Mouse (Mus musculus): Measurements from ENCODE around the gene Gpr19.

DNA sequence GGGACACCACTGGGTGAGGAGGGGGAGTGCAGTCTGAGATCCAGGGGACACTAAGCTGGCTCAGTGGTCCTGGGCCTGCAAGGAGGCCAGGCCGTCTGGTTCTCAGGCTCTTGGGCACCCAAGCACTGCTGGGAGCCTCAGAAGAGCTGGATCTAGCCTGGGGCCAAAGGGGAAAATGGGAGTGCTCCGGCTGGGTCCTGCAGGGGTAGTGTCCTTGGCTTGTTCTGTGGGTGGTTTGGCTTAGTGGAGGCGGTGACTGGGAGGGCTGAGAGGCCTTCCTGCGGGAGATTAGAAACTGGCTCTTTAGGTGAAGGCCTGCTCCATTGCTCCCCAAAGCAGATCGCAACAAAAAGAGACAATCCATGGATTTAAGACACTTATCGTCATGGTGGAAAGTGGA lies 52.1 kb downstream of the Gpr19 start:
- TF ChIP-seq MAFK (IDR thresholded peaks at IDR 0.05; ENCODE audit: insufficient read depth, low read depth, low read length) (no peak), ZC3H11A (IDR thresholded peaks at IDR 0.05; ENCODE audit: borderline replicate concordance, low read depth, low read length) (no peak), HCFC1 (IDR thresholded peaks at IDR 0.05; ENCODE audit: borderline replicate concordance, insufficient read depth, low read length) (no peak), ZNF384 (IDR thresholded peaks at IDR 0.05; ENCODE audit: low read depth, low read length) (no peak), CHD2 (IDR thresholded peaks at IDR 0.05; ENCODE audit: low read depth, low read length) (no peak)
